Mouse (Mus musculus) induced T-regulatory cell, adult 2 months (primary cell): ENCODE data around the gene Olfr541.
"Not testable (repeated sequence)": the region's sequence is repeated elsewhere in the genome, so short reads cannot be mapped to it uniquely, and the experiment has no call there.

Experiments
- DNase-seq: peaks from one replicate; pipeline ENCODE4 v3.0.0-alpha.2; 2012; ENCODE audit warnings: low read depth

Olfr541 gene

DNA sequence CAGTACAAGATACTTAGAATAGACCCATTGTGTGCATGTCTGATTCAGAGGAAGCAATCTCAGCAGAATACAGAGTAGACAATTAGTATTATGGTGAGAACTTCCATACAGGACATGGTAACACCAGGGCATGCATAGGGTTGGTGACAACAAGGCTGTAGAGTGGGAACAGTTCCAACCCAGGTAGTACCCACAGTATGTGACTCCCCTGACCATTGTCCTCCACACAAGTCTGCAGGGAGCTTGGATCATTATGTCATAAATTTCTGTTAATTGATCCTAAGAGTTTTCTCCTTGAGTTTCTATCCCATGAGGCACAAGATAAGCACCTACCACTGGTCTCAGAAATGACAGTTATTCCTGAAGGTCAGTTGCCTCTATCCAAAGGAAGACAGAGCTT is at the start of gene Olfr541:
TSS of gene Olfr541 (plus strand) at position 301 of the 400 bp plus-strand sequence.
- no peak for DNase-seq

DNA sequence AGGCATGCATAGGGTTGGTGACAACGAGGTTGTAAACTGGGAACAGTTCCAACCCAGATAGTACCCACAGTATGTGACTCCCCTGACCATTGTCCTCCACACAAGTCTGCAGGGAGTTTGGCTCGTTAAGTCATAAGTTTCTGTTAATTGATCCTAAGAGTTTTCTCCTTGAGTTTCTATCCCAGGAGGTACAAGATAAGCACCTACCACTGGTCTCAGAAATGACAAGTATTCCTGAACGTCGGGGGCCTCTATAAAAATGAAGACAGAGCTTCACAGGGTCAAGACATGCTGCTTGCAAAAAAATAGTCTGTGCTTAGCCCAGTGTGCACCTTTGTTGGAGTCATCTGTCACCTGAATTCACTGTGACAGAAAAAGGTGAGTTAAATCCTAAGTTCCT is 37.4 kb upstream of the Olfr541 start, which contains the start of gene Olfr539:
TSS of gene Olfr539 (plus strand) at position 301 of the 400 bp plus-strand sequence.
- DNase-seq: no peak

DNA sequence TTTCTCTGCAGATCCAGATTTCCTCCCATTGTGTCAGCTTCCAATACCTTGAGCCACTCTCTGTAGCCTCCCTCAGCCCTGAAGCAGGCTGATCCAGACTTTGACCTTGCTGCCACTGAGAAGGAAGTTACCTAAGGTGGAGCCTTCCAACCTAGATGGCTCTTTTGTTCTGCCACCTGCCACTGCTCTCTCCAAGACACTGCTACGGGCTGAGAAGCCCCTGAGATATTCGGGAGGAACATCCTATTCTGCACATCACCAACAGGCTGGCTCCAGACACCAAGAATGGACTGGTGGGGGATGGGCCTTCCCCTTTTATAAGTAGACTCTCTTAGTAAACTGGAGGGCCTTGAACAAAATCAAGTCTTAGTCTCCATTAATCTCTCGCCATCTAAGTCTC is 26.4 kb upstream of the Olfr541 start:
- not testable (repeated sequence) for DNase-seq

DNA sequence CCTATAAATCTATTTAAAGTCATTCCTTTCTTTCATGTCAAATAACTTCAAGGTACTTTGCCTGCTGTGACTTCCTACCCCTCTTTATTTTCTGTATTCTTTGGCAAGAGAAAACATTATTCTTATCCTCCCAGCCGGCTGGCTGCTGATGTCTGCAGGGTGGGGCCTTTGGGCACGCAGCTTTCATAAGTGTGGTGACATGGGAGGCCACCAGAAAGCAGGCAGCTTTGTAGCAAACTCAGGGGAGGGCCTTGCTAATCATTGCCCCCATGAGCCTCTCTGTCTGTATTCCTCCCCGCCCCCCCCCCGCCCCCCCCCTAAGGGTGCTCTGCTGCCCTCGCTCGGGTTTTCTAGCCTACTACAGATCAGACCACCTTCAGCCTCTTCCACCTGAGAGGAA is 21.2 kb upstream of the Olfr541 start:
- no peak for DNase-seq

DNA sequence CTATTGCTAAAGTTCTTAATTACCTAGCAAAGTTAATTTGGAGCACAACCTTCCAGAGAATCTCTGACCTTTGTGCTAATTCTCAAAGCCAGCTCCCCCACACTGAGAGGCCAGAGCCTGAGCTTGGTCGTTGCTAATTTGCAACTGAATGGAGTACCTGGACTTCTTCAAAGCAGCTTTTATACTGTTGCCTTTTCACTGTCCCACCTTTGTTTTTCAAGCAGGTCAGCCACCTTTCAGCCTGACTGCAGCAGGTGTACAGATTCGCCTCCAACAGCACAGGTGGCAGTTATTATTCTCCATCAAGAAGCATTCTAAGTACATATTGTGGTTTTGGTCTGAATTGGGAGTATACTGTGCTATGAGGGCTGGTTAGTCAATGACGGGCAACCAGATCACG is 17.5 kb upstream of the Olfr541 start:
- DNase-seq: not testable (repeated sequence)

DNA sequence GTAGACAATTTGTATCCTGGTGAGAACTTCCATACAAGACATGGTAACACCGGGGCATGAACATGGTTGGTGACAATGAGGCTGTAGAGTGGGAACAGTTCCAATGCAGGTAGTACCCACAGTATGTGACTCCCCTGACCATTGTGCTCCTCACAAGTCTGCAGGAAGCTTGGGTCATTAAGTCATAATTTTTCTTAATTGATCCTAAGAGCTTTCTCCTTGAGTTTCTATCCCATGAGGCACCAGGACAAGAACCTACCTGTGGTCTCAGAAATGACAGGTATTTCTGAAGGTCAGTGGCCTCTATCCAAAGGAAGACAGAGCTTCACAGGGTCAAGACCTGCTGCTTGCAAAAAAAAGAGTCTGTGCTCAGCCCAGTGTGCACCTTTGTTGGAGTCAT is 15.4 kb upstream of the Olfr541 start, which contains the start of gene Olfr45:
TSS of gene Olfr45 (plus strand) at position 301 of the 400 bp plus-strand sequence.
- no peak for DNase-seq

DNA sequence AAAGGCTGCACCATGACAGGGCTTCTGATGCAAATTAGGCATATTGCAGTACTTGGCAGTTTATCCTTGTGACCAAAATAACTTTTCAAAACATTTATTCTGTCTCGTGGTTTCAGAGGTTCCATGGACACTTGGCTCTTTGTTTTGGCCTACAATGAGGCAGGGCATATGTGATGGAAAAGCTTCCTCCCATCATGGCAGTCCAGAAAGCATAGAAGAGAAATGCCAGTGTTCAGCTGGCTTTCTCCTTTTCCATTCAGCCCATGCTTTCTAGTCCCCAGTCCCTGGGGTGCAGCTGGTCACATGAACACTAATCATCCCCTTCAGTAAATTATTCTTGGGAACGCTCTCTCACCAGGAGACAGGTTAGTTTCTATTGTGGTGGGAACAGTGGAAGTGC is 9.3 kb downstream of the Olfr541 start:
- no peak for DNase-seq

DNA sequence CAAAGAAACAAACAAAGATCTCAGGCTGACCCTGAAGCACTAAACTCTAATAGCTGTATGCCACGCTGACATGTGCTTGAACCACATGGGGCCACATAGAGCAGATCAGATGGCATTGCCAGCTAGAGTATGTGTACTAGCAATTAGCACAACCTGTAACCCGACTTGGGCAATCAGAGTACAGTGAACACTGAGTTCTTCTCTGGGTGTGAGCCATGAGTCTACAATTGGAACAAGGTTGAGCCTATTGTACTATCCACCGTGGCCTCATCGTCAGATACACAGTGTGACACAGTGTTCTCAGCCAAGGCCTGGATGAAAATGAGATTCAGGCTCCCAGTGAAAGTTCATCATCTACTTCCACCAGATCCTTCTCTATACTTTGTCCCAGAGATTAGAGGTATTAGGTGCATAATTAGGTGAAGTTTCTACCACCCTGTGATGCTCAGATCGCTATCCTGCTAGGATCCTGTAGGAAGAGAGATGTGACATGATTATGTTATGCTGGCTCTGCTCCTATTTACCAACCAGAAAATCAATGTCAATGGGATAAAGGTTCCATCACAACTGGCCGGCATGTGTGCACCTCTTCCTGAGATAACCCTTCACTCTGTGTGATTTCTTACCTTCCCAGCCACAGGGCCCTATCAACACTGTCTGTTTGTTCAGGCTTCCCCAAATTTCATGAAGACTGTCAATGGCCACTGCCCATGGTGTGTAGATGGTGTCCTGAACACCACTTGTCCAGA is 10.6 kb downstream of the Olfr541 start:
- DNase-seq: no peak

DNA sequence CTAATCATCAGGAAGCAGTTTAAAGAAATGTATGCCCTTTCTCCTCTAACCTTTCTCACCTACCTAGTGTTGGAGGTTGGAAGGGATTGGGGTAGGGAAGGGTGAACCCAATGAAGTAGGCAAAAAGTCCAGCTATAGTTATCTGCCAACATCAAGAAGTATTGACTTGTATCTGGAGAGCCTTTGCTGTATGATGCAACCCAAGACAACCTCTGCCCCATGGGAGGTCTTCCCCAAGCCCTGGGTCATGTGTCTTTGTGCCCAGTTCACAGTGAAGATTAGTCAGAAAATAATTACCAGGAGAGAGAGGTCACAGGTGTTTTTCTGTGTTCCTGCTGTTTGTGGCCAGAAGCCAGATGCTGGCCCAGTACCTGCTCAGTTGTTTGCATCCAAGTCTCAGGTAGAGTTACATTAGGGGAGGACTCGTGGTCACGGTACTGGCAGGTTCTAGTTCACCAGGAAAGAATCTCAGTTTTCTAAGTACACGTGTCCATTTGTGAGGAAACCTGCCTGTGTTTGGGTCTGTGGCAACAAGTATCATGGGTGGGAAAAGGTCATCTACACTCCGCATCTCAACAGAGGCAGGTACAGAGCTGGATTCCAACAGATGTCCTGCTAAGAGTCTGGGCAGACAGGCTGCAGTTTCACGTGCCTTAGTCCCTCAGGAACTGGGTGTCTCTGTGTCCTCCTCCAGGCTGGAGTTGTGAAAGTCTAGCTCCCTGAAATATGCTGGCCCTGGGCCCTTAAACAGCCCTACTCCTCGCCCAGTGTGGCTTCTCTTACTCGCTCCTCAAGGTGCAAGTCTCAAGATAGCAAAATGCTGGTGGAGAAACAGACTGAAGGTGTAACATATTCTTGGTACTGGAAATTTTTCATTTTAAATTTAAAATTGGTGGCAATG is 20.3 kb downstream of the Olfr541 start:
- DNase-seq: no peak

DNA sequence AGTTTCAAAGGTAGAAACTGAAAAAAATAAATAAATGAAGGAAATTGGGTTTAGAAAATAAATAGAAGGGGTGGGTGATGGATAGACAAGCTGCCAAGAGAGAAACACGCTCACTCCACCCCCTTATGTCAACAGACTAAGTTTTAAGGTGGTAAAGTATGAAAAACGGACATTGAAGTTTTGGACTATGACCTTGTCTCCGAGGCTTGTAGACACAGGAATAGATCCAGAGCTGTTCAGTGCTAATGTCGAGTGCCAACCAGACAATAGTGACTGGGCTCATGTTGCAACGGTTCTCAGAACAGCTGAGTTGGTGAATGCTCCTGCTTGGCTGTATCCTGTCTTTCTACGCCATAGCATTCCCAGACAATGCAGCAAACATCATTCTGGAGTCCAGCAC is 24.0 kb downstream of the Olfr541 start:
- no peak for DNase-seq

DNA sequence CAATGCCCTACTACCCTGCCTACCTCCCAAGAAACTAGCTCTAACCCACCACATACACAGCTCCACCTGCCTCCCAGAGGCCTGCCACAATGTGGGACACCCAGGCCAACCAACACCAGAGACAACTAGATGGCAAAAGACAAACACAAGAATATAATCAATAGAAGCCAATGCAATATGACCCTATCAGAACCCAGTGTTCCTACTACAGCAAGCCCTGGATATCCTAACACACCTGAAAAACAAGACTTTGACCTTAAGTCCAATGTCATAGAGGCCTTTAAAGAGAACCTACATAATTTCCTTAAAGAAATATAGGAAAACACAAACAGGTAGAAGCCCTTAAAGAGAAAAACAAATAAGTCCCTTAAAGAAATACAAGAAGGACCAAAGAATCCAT is 28.5 kb downstream of the Olfr541 start:
- DNase-seq: no peak

DNA sequence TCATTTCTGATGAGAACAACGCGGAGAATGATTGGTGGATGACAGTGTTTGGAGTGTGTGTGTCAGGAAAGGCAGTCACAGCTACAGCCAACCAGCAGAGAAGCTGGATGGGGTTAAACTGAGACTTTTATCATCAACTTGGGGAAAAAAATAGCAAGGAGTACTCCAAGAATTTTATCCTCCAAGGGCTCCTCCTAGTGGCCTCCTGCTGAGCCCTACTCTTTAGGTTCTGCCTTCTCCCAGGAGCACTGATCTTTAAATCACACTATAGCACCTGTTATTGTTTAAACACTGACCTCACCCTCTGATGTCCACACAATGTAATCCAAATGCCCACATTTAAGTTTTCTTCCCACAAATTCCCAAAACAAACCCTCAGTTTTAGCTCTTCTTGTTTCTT is 36.1 kb downstream of the Olfr541 start:
- no peak for DNase-seq

DNA sequence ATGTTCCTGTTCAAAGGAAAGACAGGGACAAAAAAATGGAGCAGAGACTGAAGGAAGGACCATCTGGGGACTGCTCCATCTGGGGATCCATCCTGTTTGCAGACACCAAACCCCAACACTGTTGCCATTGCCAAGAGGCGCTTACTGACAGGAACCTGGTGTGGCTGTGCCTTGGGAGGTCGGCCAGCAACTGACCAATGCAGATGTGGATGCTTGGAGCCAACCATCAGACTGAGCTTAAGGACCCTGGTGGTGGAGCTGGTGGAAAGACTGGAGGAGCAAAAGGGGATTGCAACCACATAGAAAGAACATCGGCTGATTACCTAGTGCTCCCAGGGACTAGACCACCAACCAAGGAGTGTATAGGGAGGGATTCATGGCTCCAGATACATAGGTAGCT is 50.3 kb downstream of the Olfr541 start:
- no peak for DNase-seq

DNA sequence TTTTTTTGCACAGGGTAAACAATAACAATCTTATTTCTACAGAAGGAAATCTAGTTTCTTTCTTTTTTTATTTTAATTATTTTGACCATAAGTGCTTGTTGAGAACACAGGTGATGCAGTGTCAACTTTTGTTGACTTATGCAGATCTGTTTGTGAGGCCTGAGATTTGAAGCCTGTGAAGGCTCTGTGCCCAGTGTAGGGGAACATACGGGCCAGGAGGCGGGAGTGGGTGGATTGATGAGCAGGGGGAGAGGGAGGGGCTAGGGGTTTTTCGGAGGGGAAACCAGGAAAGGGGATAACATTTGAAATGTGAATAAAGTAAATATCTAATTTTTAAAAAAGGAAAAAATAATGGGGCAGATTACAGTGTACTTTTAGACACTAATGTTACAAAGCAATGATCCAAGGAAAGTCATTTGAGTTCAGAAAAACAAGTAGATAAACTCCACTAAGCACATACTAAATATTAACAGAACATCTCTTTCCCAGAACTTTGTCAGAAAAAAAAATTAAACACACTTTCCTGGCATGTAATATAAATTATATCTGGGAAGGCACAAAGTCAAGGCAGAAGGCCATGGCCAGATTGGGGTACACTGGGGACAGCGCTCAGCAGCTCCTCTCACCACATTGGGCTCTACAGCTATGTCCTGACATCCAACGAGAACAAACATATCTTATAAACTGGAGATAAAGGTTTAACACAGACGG is 51.2 kb downstream of the Olfr541 start:
- DNase-seq: no peak

DNA sequence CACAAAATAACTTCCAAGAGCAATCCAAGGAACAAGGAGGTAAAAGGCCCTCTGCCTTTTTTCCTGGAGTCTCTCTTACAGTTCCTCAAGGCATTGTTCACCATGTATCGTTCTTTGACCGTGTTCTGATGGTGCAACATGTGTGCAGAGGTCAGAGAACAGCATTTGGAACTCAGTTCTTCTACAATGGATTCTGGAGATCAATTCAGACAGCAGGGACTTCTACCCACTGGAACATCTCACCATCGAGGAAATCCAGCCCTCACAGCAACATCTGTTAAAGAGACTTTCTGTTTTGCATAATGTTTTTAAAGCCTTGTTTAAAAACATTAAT is 51.7 kb downstream of the Olfr541 start:
- DNase-seq: no peak

DNA sequence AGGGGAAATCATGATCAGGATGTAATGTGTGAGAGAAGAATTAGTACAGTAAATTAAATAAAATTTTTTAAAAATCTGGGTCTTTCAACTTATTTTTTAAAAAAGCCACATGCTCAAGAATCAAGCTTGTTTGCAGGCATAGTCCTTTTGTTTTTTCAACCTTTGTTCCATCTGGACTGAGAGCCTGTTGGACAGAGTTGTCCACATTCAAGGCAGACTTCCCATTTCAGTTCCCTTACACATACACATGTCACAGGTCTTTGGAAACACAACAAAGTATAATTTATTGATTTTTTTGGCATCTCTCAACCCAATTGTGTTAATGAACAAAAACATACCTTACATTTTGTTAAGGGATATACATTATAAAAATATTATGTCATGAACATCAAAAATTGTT is 57.5 kb downstream of the Olfr541 start:
- no peak for DNase-seq
